Mouse (Mus musculus): ENCODE data around the gene Xbp1.
"Not testable (repeated sequence)": the region's sequence is repeated elsewhere in the genome, so short reads cannot be mapped to it uniquely, and the experiment has no call there.

The Xbp1 gene

DNA sequence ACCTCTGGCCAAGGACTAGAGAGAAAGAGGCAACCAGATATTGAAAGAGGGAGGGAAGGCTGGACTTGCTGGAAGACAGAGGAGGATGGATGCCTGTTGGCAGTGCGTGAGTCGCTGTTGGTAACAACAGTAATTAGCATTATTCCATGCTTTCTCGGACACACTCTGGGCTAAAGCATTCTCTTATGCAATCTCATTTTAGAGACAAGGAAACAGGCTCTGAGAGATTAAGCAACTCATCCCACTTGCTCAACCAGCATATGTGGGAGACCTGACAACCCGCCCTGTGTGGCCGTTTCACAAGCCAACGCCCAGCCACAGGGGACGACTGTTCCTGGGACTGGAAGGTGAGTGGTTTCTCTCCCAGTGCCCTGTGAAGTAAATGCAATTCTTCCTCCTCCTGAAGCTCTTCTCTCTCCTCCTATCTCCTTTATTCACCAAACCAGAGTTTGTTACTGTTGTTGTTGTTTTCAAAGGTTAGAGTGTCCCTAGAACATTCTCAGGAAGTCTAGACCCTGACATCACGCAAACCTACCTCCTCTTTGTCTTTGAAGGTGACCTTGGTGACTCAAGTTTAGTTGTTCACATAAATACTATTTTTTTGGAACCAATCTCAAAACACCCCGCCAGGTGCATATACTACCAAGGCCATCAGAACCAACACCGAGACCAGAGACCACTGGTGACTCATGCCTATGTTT is 18.0 kb upstream of the Xbp1 start:
- no peak for DNase-seq (ENCODE audit: low read depth, low spot score)

DNA sequence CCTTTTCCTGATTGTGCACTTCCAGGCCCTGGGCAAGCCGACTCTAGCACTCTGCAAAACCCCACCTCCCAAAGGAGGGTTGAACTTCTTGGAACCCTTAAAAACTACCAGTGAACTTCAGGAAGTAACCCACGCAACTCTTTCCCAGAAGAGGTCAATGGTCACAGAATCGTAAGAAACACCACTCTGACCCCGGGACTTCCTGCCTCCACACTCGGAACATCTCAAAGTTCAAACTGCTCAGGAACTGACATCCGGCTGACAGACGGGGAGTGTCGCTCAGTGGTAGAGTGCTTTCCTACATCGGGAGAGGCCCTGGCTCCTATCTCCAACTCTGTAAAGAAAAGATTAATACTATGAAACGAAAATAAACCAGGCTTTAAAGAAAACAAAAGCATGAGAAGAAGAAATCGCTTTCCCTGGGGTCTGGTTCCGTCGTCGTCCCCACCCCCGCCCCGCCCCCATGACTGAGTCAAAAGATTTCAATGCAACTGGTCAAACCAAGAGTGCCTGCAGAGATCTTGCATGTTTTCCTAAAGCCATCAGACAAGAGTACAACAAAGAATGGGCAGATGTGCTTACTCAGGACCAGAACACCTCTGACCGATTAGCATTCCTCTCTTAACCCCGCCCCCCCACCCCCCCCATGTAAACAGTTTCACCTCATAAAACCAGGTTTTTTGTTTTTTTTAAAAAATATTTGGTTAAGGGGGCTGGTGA is 14.4 kb upstream of the Xbp1 start:
- DNase-seq (ENCODE audit: low read depth, low spot score): no peak

DNA sequence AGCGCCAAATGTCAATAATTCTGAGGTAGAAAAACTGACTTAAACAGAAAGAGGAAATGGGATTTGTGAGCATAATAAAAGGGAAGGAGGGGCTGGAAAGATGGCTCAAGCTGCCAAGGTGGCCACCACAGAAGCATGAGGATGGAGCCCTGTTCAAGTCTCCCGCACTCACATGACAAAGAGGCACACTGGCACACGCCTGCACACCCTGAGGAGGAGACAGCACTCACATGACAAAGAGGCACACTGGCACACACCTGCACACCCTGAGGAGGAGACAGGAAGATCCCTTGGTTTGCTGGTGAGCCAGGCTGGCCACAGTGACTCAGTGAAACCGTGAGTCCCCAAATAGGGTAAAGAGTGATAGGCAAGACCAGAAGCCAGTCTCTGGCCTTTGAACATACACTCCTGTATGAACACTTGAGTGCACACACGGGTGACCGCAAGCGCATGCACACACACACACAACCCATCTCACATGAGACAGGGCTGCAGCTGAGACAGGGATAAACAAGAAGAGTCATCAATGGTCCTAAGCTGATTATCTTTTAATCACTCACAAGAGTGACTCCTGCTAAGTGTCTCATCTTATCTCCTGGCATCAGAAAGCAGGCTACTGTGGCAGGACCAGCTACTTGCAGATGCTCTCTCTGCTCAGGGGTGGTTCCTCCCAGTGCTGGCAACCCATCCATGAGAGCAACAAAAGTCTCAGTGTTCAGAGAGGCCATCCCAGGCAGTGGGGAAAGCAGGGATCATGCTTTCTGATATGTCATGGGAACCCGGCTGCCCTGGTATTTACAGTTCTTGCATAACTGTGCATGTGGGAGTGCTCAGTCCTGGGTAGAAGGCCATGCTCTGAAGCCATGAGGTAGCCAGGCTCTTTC is 11.0 kb upstream of the Xbp1 start:
- no peak for DNase-seq (ENCODE audit: low read depth, low spot score)

DNA sequence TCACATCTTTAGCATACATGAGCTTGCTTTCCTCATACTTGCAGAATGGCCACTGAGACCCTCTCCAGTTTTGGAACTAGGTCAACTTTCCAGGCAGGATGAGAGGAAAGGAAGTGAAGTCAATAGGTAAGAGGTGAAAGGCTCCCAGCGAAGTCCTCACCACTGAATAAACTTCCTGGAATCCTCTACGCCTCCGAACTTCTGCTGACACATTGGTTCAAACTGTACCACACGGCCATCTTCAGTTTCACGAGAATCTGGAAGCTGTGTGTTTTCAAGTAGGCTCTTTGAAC is 10.4 kb upstream of the Xbp1 start:
- DNase-seq (ENCODE audit: low read depth, low spot score): no peak

DNA sequence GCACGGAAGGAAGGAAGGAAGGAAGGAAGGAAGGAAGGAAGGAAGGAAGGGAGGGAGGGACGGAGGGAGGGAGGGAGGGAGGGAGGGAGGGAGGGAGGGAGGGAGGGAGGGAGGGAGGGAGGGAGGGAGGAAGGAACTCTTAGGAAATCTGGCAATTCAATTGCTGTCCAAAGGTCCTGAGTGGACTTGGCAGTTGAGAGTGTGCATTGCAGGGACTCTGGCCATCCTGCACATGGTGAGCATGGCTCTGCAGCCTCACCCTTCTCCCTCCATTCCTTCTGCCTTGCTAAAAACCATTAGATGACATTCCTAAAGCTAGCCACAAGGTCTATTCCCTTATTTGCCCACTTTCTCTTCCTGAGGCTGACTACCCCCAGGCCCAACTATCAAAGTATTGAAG is 9.8 kb upstream of the Xbp1 start:
- DNase-seq (ENCODE audit: low read depth, low spot score): not testable (repeated sequence)

DNA sequence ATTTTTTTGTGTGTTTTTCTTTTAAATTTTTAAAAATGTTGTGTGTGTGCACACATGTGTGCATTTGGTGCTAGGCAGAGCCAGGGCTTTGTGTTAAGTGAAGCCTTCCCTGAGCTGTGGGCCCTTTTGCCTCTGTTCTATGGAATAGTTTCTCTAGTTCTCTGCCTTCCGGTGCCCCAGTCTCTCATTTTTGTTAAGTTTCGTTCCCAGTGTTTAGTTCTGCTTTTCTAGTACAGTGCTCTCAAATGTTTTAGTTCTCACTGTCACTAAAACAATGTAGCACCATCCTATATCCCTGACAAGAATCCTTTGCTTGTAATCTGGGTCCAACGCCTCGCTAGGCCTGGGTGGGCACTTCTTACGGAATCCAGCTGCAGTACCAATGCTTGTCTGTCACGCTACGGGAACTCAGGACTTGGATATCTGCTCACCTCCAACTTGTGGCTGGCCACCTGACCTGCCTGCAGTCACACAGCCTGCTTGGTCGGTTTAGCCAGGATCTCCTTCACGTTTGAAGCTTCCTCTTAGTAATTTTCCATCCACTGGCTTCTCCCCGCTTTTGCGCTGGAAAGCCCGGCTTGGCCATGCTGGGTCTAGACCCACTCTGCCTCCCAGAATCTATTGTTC is 8.2 kb upstream of the Xbp1 start:
- DNase-seq (ENCODE audit: low read depth, low spot score): no peak

DNA sequence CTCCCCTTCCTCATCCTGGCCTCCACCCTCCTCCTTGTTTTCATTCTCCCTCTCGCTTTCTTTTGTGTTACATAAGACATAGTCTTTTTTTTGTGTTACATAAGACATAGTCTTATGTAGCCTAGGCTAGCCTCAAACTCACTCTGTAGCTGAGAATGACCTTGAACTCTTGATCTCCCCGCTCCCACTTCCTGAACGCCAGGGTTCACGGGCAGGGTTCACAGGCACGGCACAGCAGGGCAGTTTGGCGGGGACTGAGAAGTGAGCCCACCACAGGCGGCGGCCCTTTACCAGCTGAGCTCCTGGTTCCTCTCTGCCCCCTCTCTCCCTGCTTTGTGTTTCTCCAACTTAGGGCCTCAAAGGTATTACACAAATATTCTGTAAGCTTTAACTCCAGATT is 7.5 kb upstream of the Xbp1 start:
- no peak for DNase-seq (ENCODE audit: low read depth, low spot score)

DNA sequence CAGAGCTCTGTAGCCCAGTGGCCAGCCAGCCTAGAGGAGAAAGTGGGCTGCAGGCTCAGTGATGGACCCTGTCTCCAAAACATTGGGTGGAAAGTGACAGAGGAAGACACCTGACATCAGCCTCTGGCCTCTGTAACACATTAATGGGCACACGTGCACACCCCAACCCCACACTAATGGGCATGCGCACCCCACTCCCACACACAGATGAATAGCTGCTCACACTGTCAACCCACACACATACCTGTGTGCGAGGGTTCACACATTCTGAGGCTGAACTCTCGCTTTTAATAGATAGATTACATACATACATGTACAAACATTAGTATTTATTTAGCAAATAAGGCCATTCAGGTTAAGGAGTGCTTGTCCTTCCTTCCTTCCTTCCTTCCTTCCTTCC is 6.4 kb upstream of the Xbp1 start:
- no peak for DNase-seq (ENCODE audit: low read depth, low spot score)

DNA sequence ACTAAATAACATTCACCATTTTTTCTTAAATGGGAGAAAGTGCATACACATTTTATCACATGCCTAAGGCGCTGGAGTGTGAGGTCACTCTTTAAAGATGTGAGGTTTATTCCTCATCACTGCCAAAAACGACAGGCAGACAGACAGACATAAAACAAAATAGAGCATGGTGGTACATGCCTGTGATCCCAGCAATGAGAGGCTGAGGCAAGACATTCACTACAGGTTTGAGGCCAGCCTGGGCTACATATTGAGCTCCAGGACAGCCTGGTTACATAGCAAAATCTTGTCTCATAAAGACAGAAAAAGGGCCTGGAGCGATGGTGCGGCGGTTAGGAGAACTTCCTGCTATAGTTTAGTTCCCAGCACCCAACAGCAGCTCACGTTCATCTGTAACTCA is 5.3 kb upstream of the Xbp1 start:
- DNase-seq (ENCODE audit: low read depth, low spot score): no peak

DNA sequence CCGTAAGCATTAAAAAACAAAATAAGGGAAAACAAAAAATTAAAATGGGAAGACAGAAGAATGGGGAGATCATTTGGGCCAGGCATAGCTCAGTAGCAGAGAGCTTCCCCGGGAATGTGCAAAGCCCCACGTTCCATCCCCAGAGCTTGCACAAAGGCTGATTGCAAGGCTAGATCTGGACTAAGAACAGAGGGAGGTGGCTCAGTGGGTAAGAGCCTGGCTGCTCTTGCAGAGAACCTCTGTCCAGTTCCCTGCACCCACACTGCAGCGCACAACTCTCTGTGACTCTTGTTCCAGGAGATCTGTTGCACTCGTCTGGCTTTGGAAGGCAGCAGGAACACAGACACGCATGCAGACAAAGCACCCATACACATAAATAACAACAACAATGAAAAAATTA is 4.8 kb upstream of the Xbp1 start:
- no peak for DNase-seq (ENCODE audit: low read depth, low spot score)

DNA sequence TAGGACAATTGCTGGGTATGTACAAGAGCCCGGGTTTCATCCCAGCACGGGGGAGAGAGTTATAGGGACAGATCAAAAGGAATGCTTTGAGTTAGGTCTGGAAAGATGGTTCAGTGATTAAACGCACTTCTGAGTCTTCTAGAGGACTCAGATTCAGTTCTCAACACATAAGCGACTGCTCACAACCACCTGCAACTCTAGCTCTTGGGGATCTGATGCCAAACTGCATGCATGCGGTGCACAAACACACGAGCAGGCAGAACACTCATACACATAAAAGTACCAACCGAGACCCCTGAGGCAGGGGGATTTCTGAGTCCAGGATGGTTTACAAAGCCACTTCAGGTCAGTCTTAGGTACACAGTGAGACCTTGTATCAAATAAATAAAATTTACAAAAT is 4.3 kb upstream of the Xbp1 start:
- no peak for DNase-seq (ENCODE audit: low read depth, low spot score)

DNA sequence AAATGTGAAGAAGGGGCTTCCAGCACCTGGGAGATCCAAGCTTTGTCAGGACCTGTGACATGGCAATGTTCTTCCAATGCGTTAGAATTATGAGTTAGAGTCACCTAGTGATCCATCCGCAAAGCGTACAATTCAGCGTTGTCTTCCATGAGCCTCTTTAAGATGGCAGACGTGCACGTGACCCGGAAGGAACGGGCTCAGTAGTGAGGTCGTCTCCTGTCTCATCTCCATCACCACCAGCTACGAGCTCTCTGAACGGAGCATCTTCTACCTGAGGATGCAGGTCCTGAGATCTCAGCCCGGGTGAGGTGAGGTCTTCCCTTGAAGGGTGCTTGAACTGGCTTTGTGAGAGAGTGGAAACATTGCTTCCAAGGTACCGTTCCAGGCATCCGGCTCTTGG is 3.8 kb upstream of the Xbp1 start:
- DNase-seq (ENCODE audit: low read depth, low spot score): no peak

DNA sequence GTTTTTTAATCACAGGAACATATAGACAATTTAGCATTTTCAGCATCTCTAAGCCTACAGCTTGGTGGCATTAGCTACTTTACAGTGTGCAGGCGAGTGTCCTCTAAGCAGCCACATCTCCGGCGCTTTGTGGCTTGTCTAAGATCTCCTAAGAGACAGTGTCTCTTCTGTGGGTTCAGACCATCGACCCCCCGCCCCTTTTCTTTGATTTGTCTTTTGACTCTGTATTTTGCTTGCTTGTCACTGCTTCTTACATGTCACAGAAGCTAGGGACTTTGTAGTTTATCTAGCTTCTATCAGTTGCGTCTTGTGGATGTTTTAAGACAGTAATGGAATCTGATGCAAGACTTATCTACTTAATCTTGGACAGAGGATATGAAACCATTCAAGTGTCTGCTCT is 3.1 kb upstream of the Xbp1 start:
- DNase-seq (ENCODE audit: low read depth, low spot score): no peak

DNA sequence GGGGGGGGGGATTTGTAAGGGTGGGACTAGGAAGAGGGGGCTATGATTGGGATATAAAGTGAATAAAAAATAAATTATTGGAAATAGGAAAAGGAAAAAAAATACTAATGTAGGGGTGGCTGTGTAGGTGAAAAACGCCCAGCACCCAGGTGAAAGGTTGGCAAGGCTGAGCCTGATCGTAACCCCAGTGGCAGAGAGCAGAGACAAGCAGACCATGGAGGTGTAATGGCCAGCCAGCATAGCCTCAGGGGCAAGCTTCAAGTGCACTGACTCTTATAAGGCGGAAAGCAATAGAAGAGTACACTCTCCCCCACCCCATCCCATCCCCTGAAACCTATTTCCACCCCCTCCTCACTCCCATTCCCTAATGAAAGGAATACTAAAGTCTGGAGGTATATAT is 778 bp upstream of the Xbp1 start:
- no peak for DNase-seq (ENCODE audit: low read depth, low spot score)

DNA sequence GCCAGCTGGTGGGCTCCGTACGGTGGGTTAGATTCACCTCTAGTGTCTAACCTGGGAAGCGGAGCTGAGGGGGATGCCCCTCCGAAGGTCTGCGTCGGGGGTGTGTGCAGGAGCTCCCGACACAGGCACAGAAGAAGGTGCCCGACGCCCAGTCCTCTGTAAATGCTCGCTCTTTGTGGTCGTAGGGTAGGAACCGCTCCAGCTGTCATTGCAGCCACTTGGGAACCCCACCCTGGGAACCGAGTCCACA is 732 bp downstream of the Xbp1 start:
- no peak for DNase-seq (ENCODE audit: low read depth, low spot score)

DNA sequence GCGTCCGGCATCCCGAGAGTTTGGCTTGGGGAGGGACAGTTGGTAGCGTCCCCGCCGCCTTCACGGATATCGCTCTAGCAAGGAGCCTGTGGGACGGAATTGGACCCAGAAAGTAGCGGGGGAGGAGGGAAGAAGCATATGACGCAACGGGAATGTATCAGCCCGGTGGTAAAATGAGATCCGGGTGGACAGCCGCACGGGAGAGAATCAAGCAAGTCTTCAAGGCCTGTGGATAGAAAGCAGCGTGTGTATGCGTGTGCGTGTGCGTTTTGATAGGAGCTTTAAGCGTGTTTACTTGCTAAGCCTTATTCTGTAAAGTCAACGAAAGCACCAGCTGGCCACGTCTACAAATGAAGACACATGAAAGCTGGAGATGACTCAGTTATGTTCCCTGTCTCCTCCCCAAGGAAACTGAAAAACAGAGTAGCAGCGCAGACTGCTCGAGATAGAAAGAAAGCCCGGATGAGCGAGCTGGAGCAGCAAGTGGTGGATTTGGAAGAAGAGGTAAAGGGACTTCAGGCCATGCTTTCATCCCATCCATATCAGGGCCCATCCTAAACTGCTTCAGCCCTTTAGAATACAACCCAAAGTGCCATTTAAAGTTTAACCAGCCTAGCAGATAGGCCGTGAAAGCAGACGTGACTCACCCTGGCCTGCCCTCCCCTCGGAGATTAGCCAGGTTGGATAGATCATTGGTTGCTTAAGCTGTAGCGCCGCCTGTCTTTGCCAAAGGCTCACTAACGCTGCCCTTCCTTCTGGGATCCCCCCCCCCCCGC is 1.2 kb downstream of the Xbp1 start:
- DNase-seq (ENCODE audit: low read depth, low spot score): peak; percentile 63

DNA sequence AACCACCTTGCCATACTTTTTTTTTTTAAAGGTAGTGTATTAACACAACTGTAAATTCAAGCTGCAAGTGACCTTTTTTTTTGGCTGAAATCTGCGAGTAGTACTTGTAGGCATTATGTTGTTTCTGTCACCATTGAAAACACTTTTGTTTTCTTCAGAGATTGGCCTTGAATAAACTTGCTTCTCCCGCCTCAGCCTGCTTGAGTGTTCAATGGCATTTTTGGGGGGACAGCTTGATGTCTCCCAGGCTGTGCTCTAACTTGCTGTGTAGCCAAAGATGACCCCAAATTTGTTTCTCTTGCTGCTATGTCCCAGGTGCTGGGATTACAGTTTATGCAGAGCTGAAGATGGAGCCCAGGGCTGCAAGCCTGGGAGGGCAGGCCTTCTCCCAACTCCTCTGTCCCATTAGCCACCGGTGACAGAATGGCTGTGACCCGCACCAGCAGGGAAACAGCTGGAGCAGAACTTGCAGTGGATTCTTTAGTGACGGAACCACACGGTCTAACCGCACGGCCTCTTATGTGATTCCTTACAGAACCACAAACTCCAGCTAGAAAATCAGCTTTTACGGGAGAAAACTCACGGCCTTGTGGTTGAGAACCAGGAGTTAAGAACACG is 2.4 kb downstream of the Xbp1 start:
- DNase-seq (ENCODE audit: low read depth, low spot score): no peak

DNA sequence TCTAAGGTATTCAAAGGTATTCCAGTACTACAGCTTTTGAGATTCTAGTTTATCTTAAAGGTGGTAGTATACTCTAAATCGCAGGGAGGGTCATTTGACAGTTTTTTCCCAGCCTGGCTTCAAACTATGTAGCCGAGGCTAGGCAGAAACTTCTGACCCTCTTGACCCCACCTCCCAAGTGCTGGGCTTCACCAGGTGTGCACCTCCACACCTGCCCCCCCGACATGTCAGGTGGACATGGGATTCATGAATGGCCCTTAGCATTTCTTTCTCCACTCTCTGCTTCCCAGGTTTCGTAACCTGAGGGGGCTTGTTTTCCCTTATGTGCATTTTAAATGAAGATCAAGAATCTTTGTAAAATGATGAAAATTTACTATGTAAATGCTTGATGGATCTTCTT is 5.0 kb downstream of the Xbp1 start:
- DNase-seq (ENCODE audit: low read depth, low spot score): no peak

DNA sequence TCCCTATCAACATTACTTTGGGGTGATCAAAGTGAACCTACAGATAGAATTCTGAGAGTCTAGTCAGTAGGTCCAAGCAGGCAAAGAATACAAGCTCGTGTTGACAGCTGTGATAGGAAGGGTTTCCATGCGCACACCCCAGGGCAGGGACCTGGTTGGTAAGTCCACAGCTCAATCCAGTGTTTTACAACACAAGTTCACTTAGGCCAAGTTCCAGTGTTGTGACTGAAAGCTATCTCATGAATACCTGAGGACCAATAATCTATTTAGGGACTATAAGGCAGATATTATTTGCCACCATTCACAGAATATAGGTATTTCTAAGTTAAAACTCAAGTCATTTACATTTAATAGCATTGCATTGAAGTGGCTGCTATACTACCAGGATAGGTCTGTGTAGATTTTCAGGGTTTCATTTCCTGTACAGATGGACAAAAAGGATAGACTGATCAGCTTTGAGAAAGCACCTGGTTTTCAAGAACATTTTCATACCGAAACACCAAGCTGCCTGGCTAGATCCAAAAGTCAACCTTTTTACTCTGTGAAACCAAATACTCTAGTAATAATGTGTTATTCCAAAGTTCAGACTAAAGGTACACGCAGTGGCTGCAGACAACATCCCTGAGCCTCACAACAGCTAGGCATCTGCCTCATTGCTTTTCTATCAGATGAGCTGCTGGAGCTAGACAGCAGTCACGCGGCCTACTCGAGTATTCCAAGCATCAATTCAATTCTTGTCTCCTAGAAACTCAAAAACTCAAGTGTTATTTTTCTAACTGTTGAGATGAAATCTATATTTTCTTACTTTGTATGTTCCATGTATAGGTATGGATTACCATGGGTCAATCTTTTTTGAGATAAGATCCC is 6.3 kb downstream of the Xbp1 start:
- no peak for DNase-seq (ENCODE audit: low read depth, low spot score)

DNA sequence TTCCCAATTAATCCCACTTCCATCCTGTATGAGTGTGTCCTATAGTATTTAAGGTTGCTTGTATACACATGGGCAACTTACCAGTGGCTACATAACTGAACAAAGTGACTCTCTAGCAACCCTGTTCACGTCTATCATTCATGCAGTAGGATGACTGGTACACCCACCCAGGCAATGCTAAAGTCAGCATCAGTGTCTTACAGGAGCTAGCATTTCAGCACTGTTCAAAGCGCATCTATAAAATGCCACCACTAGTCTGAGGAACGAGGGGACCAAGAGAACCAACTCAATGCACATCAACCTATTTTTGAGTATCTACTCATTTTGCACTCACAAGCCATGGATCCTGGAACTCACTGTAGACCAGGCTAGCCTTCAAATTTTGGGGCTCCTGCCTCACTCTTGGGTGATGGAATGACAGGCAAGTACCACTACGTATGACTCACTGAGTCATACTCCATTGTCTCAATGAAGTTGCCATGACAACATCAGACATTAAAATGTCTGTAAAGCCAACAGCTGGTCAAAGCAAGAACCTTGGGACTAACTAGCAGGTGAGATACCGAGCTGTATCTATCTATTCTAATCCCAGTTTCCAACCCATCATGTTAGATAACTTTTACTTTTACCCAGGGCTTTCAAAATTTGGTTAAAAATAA is 7.5 kb downstream of the Xbp1 start:
- no peak for DNase-seq (ENCODE audit: low read depth, low spot score)
